Mouse (Mus musculus) midbrain, postnatal 0 days (tissue): ENCODE results near the gene Nup160. TPM values are rescaled to one million over a fixed set of nuclear protein-coding genes. Genes with fewer than 3 reads are reported as not detected.

Experiments used
- ATAC-seq: fragments of 200-750 bp; cut with Nextera tagmentation; 2 replicates; pipeline ENCODE4 v1.8.0; 2017; ENCODE audit warnings: moderate number of reproducible peaks, mild to moderate bottlenecking, moderate TSS enrichment, moderate library complexity; ENCODE audit not compliant: low FRiP score
- DNase-seq: peaks from one replicate; pipeline ENCODE4 v3.0.0-alpha.2; 2015; ENCODE audit warnings: low spot score
- H3K27ac ChIP-seq: fragments of 300-500 bp; sonication (generic); 2 replicates; pipeline ENCODE4 v1.5.1; 2014; ENCODE audit warnings: low read depth, mild to moderate bottlenecking, low read length, mixed read lengths
- H3K27me3 ChIP-seq: fragments of 300-500 bp; sonication (generic); 2 replicates; pipeline ENCODE4 v1.6.1; 2014; ENCODE audit warnings: low read length, control low read depth, mixed read lengths; ENCODE audit not compliant: insufficient read depth
- H3K36me3 ChIP-seq: fragments of 300-500 bp; sonication (generic); 2 replicates; pipeline ENCODE4 v1.6.1; 2014; ENCODE audit warnings: low read length, control low read depth, mixed read lengths; ENCODE audit not compliant: insufficient read depth
- H3K4me1 ChIP-seq: fragments of 300-500 bp; sonication (generic); 2 replicates; pipeline ENCODE4 v1.6.1; 2014; ENCODE audit warnings: mild to moderate bottlenecking, control low read depth, antibody characterized with exemption, low read length, mixed read lengths; ENCODE audit not compliant: insufficient read depth
- H3K4me2 ChIP-seq: fragments of 300-500 bp; sonication (generic); 2 replicates; pipeline ENCODE4 v1.6.1; 2014; ENCODE audit warnings: low read depth, mild to moderate bottlenecking, low read length, mixed read lengths; ENCODE audit not compliant: poor library complexity, severe bottlenecking
- H3K4me3 ChIP-seq: fragments of 300-500 bp; sonication (generic); 2 replicates; pipeline ENCODE4 v1.5.1; 2014; ENCODE audit warnings: low read depth, mild to moderate bottlenecking, low read length, moderate library complexity
- H3K9ac ChIP-seq: fragments of 300-500 bp; sonication (generic); replicated peaks from 2 replicates; pipeline ENCODE4 v1.6.1; 2014; ENCODE audit warnings: mild to moderate bottlenecking, low read length, moderate library complexity, mixed read lengths; ENCODE audit not compliant: poor library complexity, severe bottlenecking
- H3K9me3 ChIP-seq: fragments of 300-500 bp; sonication (generic); 2 replicates; pipeline ENCODE4 v1.6.1; 2016; ENCODE audit warnings: low read length, control low read depth
- CTCF ChIP-seq: IDR thresholded peaks from 2 replicates; pipeline ENCODE4 v1.5.1; 2016; ENCODE audit warnings: antibody characterized with exemption, mild to moderate bottlenecking
- WGBS: fragments of 180-500 bp; shearing (Covaris S2); extraction: QIAGEN DNeasy Blood & Tissue Kit; methylation state at CpG from one replicate; pipeline ENCODE4 v1.1.7; 2014; 5-methylcytosine and 5-hydroxymethylcytosine counted together
- polyA plus RNA-seq: library from polyadenylated mRNA; unstranded; fragments of >200 nt; fragmentation: Nextera tagmentation; extraction: Ambion mirVana; gene quantifications from 2 replicates; pipeline ENCODE4 v1.2.1, GENCODE M21; 2015
- total RNA-seq: library from RNA; depleted of rRNA; stranded (reverse); fragments of >200 nt; gene quantifications from 2 replicates; pipeline ENCODE4 v1.2.3, GENCODE M21; 2014

Gene Nup160
- total and polyA plus RNA-seq, 2 experiments from 2014 or later: 11.2 to 20.9 TPM

- 2% methylated on average over 51 of the region's 54 CpGs for WGBS
- peaks cover 3% of the 10 kb centered on the region; the same call in 1 of the 2 replicates for H3K36me3 ChIP-seq
These were observed 68.9 kb downstream of the Nup160 start for GRCm38 (mm10) chr2:90745740-90746537.

GRCm38 (mm10) chr2:90746538-90746865 lies 69.5 kb downstream of the Nup160 start:
- 5% methylated on average over 4 of the region's 4 CpGs for WGBS
- H3K4me1 ChIP-seq: peaks cover 2% of the 10 kb centered on the region; the same call in 1 of the 2 replicates
- peak overlapping the region; percentile 96 for H3K27ac ChIP-seq
- peak overlapping the region; percentile 59 for H3K4me3 ChIP-seq
- no peaks in the 10 kb centered on the region for H3K27me3 ChIP-seq
- H3K9ac ChIP-seq: peak overlapping the region; percentile 83
- ATAC-seq: no peak
- H3K36me3 ChIP-seq: peaks cover 9% of the 10 kb centered on the region
- peak; percentile 2 for DNase-seq
- H3K4me2 ChIP-seq: peak overlapping the region; percentile 67
- TF ChIP-seq CTCF: no peak
- H3K9me3 ChIP-seq: no peaks in the 10 kb centered on the region

More at GRCm38 (mm10) chr2:90745740-90746537, 68.9 kb downstream of the Nup160 start:
- TF ChIP-seq CTCF: no peak
- H3K27me3 ChIP-seq: no peaks in the 10 kb centered on the region
- no peaks in the 10 kb centered on the region for H3K9me3 ChIP-seq
- peaks cover 2% of the 10 kb centered on the region; the same call in 1 of the 2 replicates for H3K4me1 ChIP-seq
- peak overlapping the region; percentile 96 for H3K27ac ChIP-seq
- ATAC-seq (peak; percentile 70), DNase-seq (peak; percentile 43)
- peak overlapping the region; percentile 67 for H3K4me2 ChIP-seq
- peak overlapping the region; percentile 59 for H3K4me3 ChIP-seq
- peak overlapping the region; percentile 83 for H3K9ac ChIP-seq

- Histone ChIP-seq H3K9ac (no peak overlapping the region), H3K4me2 (peak overlapping the region; percentile 67), H3K9me3 (no peaks in the 10 kb centered on the region), H3K27ac (no peak overlapping the region), H3K4me1 (peaks cover 2% of the 10 kb centered on the region; the same call in 1 of the 2 replicates), H3K4me3 (peak overlapping the region; percentile 59; the same call in 1 of the 2 replicates), H3K27me3 (no peaks in the 10 kb centered on the region), H3K36me3 (peaks cover 9% of the 10 kb centered on the region)
- 90% methylated on average over 10 of the region's 10 CpGs for WGBS
- ATAC-seq (no peak), DNase-seq (no peak)
- TF ChIP-seq CTCF: no peak
These were observed 70.1 kb downstream of the Nup160 start for GRCm38 (mm10) chr2:90747131-90747530.

GRCm38 (mm10) chr2:90749676-90750459 lies 72.9 kb downstream of the Nup160 start:
- WGBS: 81% methylated on average over 6 of the region's 6 CpGs
- no peak for TF ChIP-seq CTCF
- Histone ChIP-seq H3K36me3 (peaks cover 27% of the 10 kb centered on the region), H3K27me3 (no peaks in the 10 kb centered on the region), H3K4me1 (peaks cover 2% of the 10 kb centered on the region; the same call in 1 of the 2 replicates), H3K9me3 (no peaks in the 10 kb centered on the region), H3K27ac (no peak overlapping the region), H3K4me3 (no peak overlapping the region), H3K9ac (no peak overlapping the region), H3K4me2 (no peak overlapping the region)
- DNase-seq (no peak), ATAC-seq (no peak)

- ATAC-seq (no peak), DNase-seq (no peak)
- H3K27me3 ChIP-seq: no peaks in the 10 kb centered on the region
- no peak overlapping the region for H3K9ac ChIP-seq
- no peak overlapping the region for H3K4me3 ChIP-seq
- no peak overlapping the region for H3K27ac ChIP-seq
- peaks cover 47% of the 10 kb centered on the region for H3K36me3 ChIP-seq
- 96% methylated on average over 2 of the region's 2 CpGs for WGBS
- no peaks in the 10 kb centered on the region for H3K9me3 ChIP-seq
- H3K4me2 ChIP-seq: no peak overlapping the region
- no peak for TF ChIP-seq CTCF
- H3K4me1 ChIP-seq: no peaks in the 10 kb centered on the region; the same call in 1 of the 2 replicates
These were observed 76.5 kb downstream of the Nup160 start for GRCm38 (mm10) chr2:90753565-90753964.
